Mouse (Mus musculus) adrenal gland, postnatal 25 days (tissue): ENCODE results near the gene Brd3os. TPM values are rescaled to one million over a fixed set of nuclear protein-coding genes. Genes with fewer than 3 reads are reported as not detected.

Experiments
- DNase-seq: peaks from one replicate; pipeline ENCODE4 v3.0.0; 2021; ENCODE audit warnings: mixed read lengths
- total RNA-seq: library from RNA; stranded (reverse); gene quantifications from 2 replicates; pipeline ENCODE4 v1.2.3, GENCODE M21; 2021

Gene Brd3os
- total RNA-seq, 1 experiment from 2014 or later = 11.0 TPM

- peak; percentile 44 for DNase-seq
Observed at GRCm38 (mm10) chr2:27421293-27422068, 20.6 kb upstream of the Brd3os start.

- DNase-seq = no peak
Observed at GRCm38 (mm10) chr2:27423596-27423995, 18.5 kb upstream of the Brd3os start.

- no peak for DNase-seq
Observed at GRCm38 (mm10) chr2:27425161-27425611, 16.9 kb upstream of the Brd3os start.

- DNase-seq = no peak
Observed at GRCm38 (mm10) chr2:27425751-27426405, 16.2 kb upstream of the Brd3os start.

GRCm38 (mm10) chr2:27426406-27426854 is 15.7 kb upstream of the Brd3os start:
- DNase-seq = peak; percentile 69

- DNase-seq = peak; percentile 96
Observed at GRCm38 (mm10) chr2:27426855-27427457, 15.2 kb upstream of the Brd3os start, which contains the start of gene Vav2. Gene Vav2, minus strand, starts transcription at chr2:27427033.

- peak; percentile 87 for DNase-seq
Observed at GRCm38 (mm10) chr2:27428071-27428470, 14.1 kb upstream of the Brd3os start.

GRCm38 (mm10) chr2:27430621-27431020 is 11.5 kb upstream of the Brd3os start:
- DNase-seq = no peak

- DNase-seq = no peak
Observed at GRCm38 (mm10) chr2:27432599-27432998, 9.5 kb upstream of the Brd3os start.

- DNase-seq = no peak
Observed at GRCm38 (mm10) chr2:27437876-27438275, 4.2 kb upstream of the Brd3os start.

GRCm38 (mm10) chr2:27438281-27438680 is 3.8 kb upstream of the Brd3os start:
- peak; percentile 49 for DNase-seq

GRCm38 (mm10) chr2:27442708-27443449 is 755 bp downstream of the Brd3os start:
- DNase-seq = no peak

- no peak for DNase-seq
Observed at GRCm38 (mm10) chr2:27443450-27443708, 1.3 kb downstream of the Brd3os start.

GRCm38 (mm10) chr2:27445910-27446309 is 3.8 kb downstream of the Brd3os start:
- no peak for DNase-seq

GRCm38 (mm10) chr2:27446812-27447211 is 4.7 kb downstream of the Brd3os start:
- peak; percentile 62 for DNase-seq

GRCm38 (mm10) chr2:27447782-27448181 is 5.7 kb downstream of the Brd3os start:
- peak; percentile 3 for DNase-seq

- peak; percentile 69 for DNase-seq
Observed at GRCm38 (mm10) chr2:27450226-27450625, 8.1 kb downstream of the Brd3os start.

- no peak for DNase-seq
Observed at GRCm38 (mm10) chr2:27459735-27460134, 17.6 kb downstream of the Brd3os start.

GRCm38 (mm10) chr2:27460163-27460562 is 18.0 kb downstream of the Brd3os start:
- DNase-seq = no peak

- DNase-seq = peak; percentile 80
Observed at GRCm38 (mm10) chr2:27460651-27461050, 18.5 kb downstream of the Brd3os start.

- DNase-seq = no peak
Observed at GRCm38 (mm10) chr2:27461881-27462660, 19.9 kb downstream of the Brd3os start.

GRCm38 (mm10) chr2:27462901-27463300 is 20.8 kb downstream of the Brd3os start:
- no peak for DNase-seq
